Mouse (Mus musculus) adrenal gland, postnatal 36 days (tissue): ENCODE measurements at regions not wholly inside any gene's neighbourhood (a gene's known extent, or its start where the extent isn't known, plus 50 kb on each side); places are given as distances from the start of the nearest gene placed in this dataset.
A peak's percentile ranks its signal among the peaks of the same experiment; 100 is the strongest.

ENCODE experiments used
- DNase-seq, 2 experiments: peaks; one replicate each; pipeline ENCODE4 v3.0.0; 2021; ENCODE audit warnings: mixed read lengths in 1 of 2

- DNase-seq: no peak
These were observed 77.0 kb upstream of the Lgr5 start for GRCm38 (mm10) chr10:115664567-115664966.

GRCm38 (mm10) chr10:115676661-115677060, 89.1 kb upstream of the Lgr5 start:
- no peak for DNase-seq

- peak in 1 of 2 experiments; percentile 6 for DNase-seq
These were observed 93.5 kb upstream of the Lgr5 start for GRCm38 (mm10) chr10:115681115-115681514.

GRCm38 (mm10) chr10:115691939-115692338, 104.4 kb upstream of the Lgr5 start:
- DNase-seq: no peak

- no peak for DNase-seq
These were observed 106.6 kb upstream of the Lgr5 start for GRCm38 (mm10) chr10:115693986-115694833.

GRCm38 (mm10) chr10:115702358-115702757, 114.3 kb upstream of the Tspan8 start:
- DNase-seq: no peak

- DNase-seq: peak in 1 of 2 experiments; percentile 1
These were observed 108.0 kb upstream of the Tspan8 start for GRCm38 (mm10) chr10:115708623-115709022.

GRCm38 (mm10) chr10:115713896-115714295, 102.7 kb upstream of the Tspan8 start:
- peak; percentile 1 to 4 for DNase-seq

GRCm38 (mm10) chr10:115716178-115716577, 100.5 kb upstream of the Tspan8 start:
- no peak for DNase-seq

GRCm38 (mm10) chr10:115717064-115717463, 99.6 kb upstream of the Tspan8 start:
- DNase-seq: no peak

- no peak for DNase-seq
These were observed 94.0 kb upstream of the Tspan8 start for GRCm38 (mm10) chr10:115722589-115722988.

- no peak for DNase-seq
These were observed 73.8 kb upstream of the Tspan8 start for GRCm38 (mm10) chr10:115742634-115743347.

- no peak for DNase-seq
These were observed 66.8 kb upstream of the Tspan8 start for GRCm38 (mm10) chr10:115749844-115750243.

- DNase-seq: no peak
These were observed 66.4 kb upstream of the Tspan8 start for GRCm38 (mm10) chr10:115750250-115750649.

- no peak for DNase-seq
These were observed 58.0 kb upstream of the Tspan8 start for GRCm38 (mm10) chr10:115758667-115759066.
